Mouse (Mus musculus) embryonic facial prominence, embryonic 10.5 days (tissue): ENCODE measurements at regions not wholly inside any gene's neighbourhood (a gene's known extent, or its start where the extent isn't known, plus 50 kb on each side); places are given as distances from the start of the nearest gene placed in this dataset.

ENCODE experiments used
- DNase-seq: peaks from one replicate; pipeline ENCODE4 v3.0.0-alpha.2; 2017; ENCODE audit warnings: low spot score
- H3K27ac ChIP-seq: fragments of 300-500 bp; sonication (generic); replicated peaks from 2 replicates; pipeline ENCODE4 v1.5.1; 2016; ENCODE audit warnings: mild to moderate bottlenecking
- H3K27me3 ChIP-seq: fragments of 300-500 bp; sonication (generic); replicated peaks from 2 replicates; pipeline ENCODE4 v1.6.1; 2016; ENCODE audit warnings: low read depth, mild to moderate bottlenecking; ENCODE audit not compliant: poor library complexity, severe bottlenecking
- H3K36me3 ChIP-seq: fragments of 300-500 bp; sonication (generic); replicated peaks from 2 replicates; pipeline ENCODE4 v1.6.1; 2016; ENCODE audit warnings: mild to moderate bottlenecking, moderate library complexity
- H3K4me1 ChIP-seq: fragments of 300-500 bp; sonication (generic); 2 replicates; pipeline ENCODE4 v1.6.1; 2016
- H3K4me3 ChIP-seq: fragments of 300-500 bp; sonication (generic); 2 replicates; pipeline ENCODE4 v1.5.1; 2016; ENCODE audit warnings: mild to moderate bottlenecking, moderate library complexity
- H3K9me3 ChIP-seq: fragments of 300-500 bp; sonication (generic); 2 replicates; pipeline ENCODE4 v1.6.1; 2016; ENCODE audit warnings: mild to moderate bottlenecking
- WGBS: fragments of 180-500 bp; shearing (Covaris S2); methylation state at CpG from one replicate; pipeline ENCODE4 v1.1.7; 2016; 5-methylcytosine and 5-hydroxymethylcytosine counted together

DNA sequence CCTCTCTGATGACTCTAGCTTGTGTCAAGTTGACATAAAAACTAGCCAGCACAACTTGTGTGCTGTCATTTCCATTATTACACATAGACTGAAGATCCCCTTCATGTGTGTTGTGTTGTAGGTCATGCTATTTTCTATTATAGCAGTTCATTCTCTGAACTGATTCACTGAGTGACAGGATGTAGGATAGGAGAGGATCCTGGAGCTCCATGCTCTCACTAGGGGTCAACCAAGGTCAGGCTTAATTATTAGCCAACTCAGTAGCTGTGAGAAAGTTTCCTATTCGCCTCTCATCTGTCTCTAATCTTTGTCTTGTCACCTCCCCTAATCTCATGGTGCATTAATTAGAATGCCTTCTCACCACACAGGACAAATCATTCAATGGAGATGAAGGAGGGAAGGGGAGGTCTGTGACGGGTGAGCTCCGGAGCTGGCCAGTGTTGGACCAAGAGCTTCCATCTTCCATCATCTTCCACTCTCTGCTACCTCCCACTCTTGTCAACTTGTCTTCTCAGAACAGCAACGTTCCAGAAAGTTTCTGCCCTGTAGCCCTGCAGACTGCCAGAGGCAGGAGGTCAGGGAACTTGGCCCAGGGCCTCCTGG lies 194.8 kb downstream of the Mycn start:
- no peak for DNase-seq
- H3K27me3 ChIP-seq, result no peaks in the 10 kb centered on the region
- no peaks in the 10 kb centered on the region for H3K36me3 ChIP-seq
- H3K9me3 ChIP-seq, result no peaks in the 10 kb centered on the region
- H3K4me3 ChIP-seq, result no peak overlapping the region
- H3K27ac ChIP-seq, result no peak overlapping the region
- peaks cover 6% of the 10 kb centered on the region; the same call in 1 of the 2 replicates for H3K4me1 ChIP-seq
- 37% methylated on average over 4 of the region's 4 CpGs for WGBS

DNA sequence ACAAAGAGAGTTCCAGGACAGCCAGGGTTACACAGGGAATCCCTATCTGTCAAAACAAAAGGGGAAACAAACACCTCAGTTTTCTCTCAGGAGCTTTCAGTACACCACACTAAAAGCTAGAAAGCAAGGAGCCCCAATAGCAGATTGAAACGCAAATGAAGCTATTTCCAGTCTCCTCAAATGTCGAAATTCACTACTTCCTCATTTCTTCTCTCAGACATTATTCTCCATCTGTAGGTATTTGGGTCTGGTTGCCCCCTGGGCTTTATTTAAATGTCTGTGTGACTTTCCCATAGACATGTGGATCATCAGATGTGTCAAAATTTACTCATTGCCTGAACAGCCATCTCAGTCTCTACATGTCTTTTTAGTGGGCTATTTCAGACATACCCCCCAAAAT lies 197.2 kb downstream of the Mycn start:
- Histone ChIP-seq H3K36me3 (no peaks in the 10 kb centered on the region), H3K27me3 (no peaks in the 10 kb centered on the region), H3K4me1 (peaks cover 14% of the 10 kb centered on the region), H3K4me3 (no peak overlapping the region), H3K27ac (no peak overlapping the region), H3K9me3 (no peaks in the 10 kb centered on the region)
- WGBS, result 77% methylated on average over 2 of the region's 2 CpGs
- no peak for DNase-seq

DNA sequence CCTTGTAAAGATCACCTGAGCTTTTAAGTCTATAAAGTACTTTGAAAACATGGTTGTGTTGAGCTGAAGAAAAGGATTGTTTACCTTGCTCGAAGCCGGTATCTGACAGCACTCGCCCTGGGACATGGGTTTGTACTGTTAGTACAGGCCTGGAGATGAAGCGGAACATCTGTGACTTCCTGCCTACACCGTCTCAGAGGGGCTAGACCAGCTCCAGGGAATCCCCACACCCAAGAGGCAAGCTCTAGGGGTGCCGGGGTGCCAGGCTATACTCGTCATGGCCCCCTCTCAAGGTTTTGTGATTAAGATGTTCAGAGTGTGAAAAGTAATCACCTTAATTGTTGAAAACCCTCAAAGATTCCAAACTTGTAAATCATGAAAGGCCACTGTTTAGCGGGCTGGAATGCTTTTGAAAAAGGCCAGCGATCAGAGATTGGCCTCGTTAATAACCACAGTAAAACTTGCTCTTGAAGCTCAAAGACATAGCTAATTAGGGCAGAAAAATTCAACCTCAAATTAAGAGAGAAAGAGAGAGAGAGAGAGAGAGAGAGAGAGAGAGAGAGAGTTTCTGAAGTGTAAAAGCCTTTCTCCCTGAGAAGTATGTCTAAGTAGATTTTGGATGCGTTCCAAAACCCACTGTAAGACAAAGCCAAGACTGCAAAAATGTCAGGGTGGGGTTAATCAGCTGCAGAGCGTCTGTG lies 202.9 kb downstream of the Mycn start:
- DNase-seq, result no peak
- peaks cover 27% of the 10 kb centered on the region for H3K4me1 ChIP-seq
- H3K27me3 ChIP-seq, result 0 out of 2 replicates have a peak, but pooled peaks cover 4% of the 10 kb centered on the region
- no peaks in the 10 kb centered on the region for H3K36me3 ChIP-seq
- peak overlapping the region; percentile 72 for H3K27ac ChIP-seq
- no peak overlapping the region for H3K4me3 ChIP-seq
- 50% methylated on average over 12 of the region's 12 CpGs for WGBS
- no peaks in the 10 kb centered on the region for H3K9me3 ChIP-seq

- WGBS, result 3% methylated on average over 9 of the region's 9 CpGs
- Histone ChIP-seq H3K9me3 (no peaks in the 10 kb centered on the region), H3K36me3 (no peaks in the 10 kb centered on the region), H3K4me3 (peak overlapping the region; percentile 25; the same call in 1 of the 2 replicates), H3K27me3 (peaks cover 16% of the 10 kb centered on the region), H3K4me1 (peaks cover 42% of the 10 kb centered on the region), H3K27ac (peak overlapping the region; percentile 77)
- peak; percentile 42 for DNase-seq
Measured at GRCm38 (mm10) chr12:12725797-12726196, 215.9 kb downstream of the Mycn start.

GRCm38 (mm10) chr12:12725075-12725474 lies 216.6 kb downstream of the Mycn start:
- peak overlapping the region; percentile 77 for H3K27ac ChIP-seq
- peaks cover 16% of the 10 kb centered on the region for H3K27me3 ChIP-seq
- peak overlapping the region; percentile 25; the same call in 1 of the 2 replicates for H3K4me3 ChIP-seq
- peak; percentile 74 for DNase-seq
- peaks cover 44% of the 10 kb centered on the region for H3K4me1 ChIP-seq
- no peaks in the 10 kb centered on the region for H3K36me3 ChIP-seq
- WGBS, result 7% methylated on average over 13 of the region's 13 CpGs
- no peaks in the 10 kb centered on the region for H3K9me3 ChIP-seq

DNA sequence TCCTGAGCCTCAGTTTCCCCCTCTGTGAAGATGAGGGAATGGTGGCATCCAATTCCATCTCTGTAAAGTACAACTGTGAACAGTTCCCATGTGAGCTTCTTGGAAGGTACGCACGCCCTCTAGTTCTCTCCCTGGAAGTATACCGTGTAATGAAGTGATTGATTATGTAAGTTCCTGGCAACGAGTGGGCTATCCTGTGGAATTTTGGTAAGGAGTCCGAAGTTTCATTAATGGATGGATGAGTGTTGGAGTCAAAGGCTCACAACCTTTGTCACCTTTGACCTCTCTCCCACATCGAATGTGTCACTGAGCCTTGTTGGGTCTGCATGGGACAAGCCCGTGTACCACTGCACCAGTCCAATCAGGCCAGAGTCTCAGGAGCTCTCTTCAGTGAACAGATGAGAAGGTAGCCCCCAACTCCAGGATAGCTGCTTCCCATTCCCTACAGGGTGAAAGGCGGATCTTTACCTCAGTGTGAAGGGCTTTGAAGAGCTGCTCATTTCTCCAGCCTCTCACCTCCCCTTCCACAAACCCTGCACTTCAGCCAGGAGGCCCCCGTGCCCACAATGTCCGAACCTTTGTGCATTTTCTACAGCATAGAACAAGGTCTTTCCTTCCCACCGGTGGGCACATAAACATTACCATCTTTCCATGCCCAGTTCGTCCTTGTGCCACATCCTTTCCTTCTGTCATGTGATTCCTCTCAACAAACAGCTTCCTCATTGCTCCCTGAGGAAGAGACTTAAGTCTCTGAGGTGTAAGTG lies 217.8 kb downstream of the Mycn start:
- no peak for DNase-seq
- Histone ChIP-seq H3K4me3 (0 out of 2 replicates have a peak overlapping the region, but pooled peaks have one; percentile 6), H3K4me1 (peaks cover 44% of the 10 kb centered on the region), H3K27ac (peak overlapping the region; percentile 77), H3K9me3 (no peaks in the 10 kb centered on the region), H3K36me3 (no peaks in the 10 kb centered on the region), H3K27me3 (peaks cover 16% of the 10 kb centered on the region)
- 68% methylated on average over 12 of the region's 12 CpGs for WGBS

GRCm38 (mm10) chr12:12722982-12723661 lies 218.6 kb downstream of the Mycn start:
- peaks cover 44% of the 10 kb centered on the region for H3K4me1 ChIP-seq
- H3K9me3 ChIP-seq, result no peaks in the 10 kb centered on the region
- peak overlapping the region; percentile 17; the same call in 1 of the 2 replicates for H3K4me3 ChIP-seq
- no peaks in the 10 kb centered on the region for H3K36me3 ChIP-seq
- 40% methylated on average over 20 of the region's 20 CpGs for WGBS
- peaks cover 16% of the 10 kb centered on the region for H3K27me3 ChIP-seq
- H3K27ac ChIP-seq, result peak overlapping the region; percentile 75
- peak; percentile 58 for DNase-seq

DNA sequence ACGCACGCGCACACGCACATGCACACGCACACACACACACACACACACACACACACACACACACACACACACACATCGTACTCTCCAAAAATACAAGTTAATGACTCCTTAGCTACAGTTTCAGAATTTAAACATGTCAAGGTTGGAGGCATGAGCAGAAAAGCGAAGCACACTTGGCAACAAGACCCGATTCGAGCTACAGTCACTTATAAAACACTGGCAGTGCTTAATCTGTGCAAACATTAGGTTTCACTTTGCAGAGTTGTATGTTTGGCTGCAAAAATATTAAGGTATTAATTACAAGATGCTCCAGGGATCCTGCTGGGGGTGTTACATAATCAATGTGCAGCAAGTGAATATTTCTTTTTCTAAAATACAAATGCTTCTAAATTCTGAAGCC lies 225.0 kb downstream of the Mycn start:
- 91% methylated on average over 9 of the region's 9 CpGs for WGBS
- H3K4me3 ChIP-seq, result no peak overlapping the region
- H3K27ac ChIP-seq, result peak overlapping the region; percentile 63; the same call in 1 of the 2 replicates

DNA sequence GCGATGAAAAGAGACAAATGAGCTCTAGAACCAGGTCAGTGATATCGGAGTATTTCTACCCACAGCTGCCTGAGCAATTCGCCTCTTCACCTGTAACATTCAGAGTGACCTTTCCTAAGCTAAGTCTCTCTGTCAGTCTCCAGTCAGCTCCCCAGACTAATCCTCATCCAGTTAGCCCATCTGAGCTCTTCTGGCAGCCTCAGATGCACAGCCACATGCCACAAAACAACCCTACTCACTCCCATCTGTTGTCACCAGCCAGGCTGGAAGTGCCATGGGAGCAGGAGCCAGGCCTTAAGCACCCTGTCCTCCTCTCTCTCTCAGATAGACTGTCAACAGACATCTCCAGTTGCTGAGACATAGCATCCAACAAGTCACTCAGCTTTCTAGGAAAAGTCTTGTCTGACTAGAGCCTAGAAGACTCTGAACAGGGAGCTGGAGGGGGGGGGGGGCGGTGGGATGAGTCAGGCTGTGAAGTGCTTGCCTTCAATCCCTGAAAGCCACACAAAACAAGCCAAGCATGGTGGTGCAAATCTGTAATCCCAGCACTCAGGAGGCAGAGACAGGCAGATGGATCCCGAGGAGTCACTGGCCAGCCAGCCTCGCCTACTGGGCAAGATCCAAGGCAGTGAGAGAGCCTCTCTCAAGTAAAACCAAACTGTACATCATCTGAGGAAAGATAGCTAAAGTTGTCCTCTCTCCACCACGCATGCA lies 225.6 kb downstream of the Mycn start:
- no peaks in the 10 kb centered on the region for H3K36me3 ChIP-seq
- 82% methylated on average over 7 of the region's 7 CpGs for WGBS
- H3K9me3 ChIP-seq, result no peaks in the 10 kb centered on the region
- H3K4me3 ChIP-seq, result no peak overlapping the region
- no peaks in the 10 kb centered on the region; the same call in 1 of the 2 replicates for H3K27me3 ChIP-seq
- H3K4me1 ChIP-seq, result peaks cover 18% of the 10 kb centered on the region
- H3K27ac ChIP-seq, result peak overlapping the region; percentile 63; the same call in 1 of the 2 replicates
- no peak for DNase-seq

More for the DNA sequence above, 225.0 kb downstream of the Mycn start:
- no peaks in the 10 kb centered on the region for H3K9me3 ChIP-seq
- DNase-seq, result no peak
- H3K4me1 ChIP-seq, result peaks cover 15% of the 10 kb centered on the region
- no peaks in the 10 kb centered on the region; the same call in 1 of the 2 replicates for H3K27me3 ChIP-seq
- H3K36me3 ChIP-seq, result no peaks in the 10 kb centered on the region

- Histone ChIP-seq H3K27me3 (no peaks in the 10 kb centered on the region; the same call in 1 of the 2 replicates), H3K4me1 (peaks cover 16% of the 10 kb centered on the region), H3K9me3 (no peaks in the 10 kb centered on the region), H3K4me3 (no peak overlapping the region), H3K36me3 (no peaks in the 10 kb centered on the region), H3K27ac (peak overlapping the region; percentile 61)
- DNase-seq, result no peak
- 78% methylated on average over 4 of the region's 4 CpGs for WGBS
Measured at GRCm38 (mm10) chr12:12715528-12715927, 226.2 kb downstream of the Mycn start.

DNA sequence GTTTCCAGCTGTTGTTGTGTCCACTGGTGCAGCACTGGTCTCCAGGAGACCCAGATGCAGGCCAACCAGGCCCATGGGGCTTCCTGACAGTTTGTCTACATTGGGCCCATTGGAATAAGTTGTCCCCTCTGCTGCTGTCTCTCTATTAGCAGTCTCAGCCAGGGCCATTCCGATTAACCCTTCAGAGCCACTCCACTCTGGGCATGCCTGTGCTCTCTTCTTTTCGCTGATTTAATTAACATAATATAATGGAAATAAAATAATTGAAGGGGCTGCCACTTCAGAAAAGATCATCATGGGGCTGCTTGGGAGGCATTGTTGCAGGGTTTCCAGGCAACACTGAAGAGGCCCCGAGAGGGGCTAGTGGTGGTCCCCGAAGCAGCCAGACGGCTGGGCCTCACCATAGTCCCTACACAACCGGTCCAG lies 231.5 kb downstream of the Mycn start:
- Histone ChIP-seq H3K4me1 (peaks cover 25% of the 10 kb centered on the region), H3K4me3 (no peak overlapping the region), H3K36me3 (no peaks in the 10 kb centered on the region), H3K9me3 (peaks cover 6% of the 10 kb centered on the region; the same call in 1 of the 2 replicates), H3K27ac (peak overlapping the region; percentile 63), H3K27me3 (no peaks in the 10 kb centered on the region; the same call in 1 of the 2 replicates)
- no peak for DNase-seq
- WGBS, result 76% methylated on average over 6 of the region's 6 CpGs
